Mouse (Mus musculus): ENCODE data around the gene Papln.

DNA sequence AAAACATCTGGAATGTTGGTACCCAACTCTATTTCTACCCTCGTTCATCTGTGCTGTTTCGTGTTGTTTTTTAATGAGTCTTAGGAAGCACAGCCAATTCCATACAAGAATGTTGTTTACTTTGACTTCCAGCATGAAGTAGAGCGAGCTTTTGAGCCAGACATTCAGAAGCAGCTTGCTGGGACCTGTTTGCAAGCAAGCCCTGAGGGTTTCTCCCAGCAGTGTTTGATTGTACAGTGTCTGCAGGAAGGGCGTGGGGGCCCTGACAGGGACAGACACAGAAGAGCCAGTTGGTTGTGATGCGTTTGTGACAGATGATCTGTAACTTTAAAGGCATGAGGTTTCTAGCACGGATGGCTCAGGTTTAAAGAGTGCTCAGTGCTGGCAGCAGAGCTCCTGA, 42.2 kb upstream of the Papln start:
- TF ChIP-seq CTCF (IDR thresholded peaks at IDR 0.05) (no peak), POLR2A (IDR thresholded peaks at IDR 0.05; ENCODE audit: insufficient read depth, low read depth, low read length) (0 out of 2 replicates have a peak, but pooled peaks have one; percentile 9)

Measured in heart, adult 2 months (tissue).